Mouse (Mus musculus): ENCODE data around the gene Eif3l.

DNA sequence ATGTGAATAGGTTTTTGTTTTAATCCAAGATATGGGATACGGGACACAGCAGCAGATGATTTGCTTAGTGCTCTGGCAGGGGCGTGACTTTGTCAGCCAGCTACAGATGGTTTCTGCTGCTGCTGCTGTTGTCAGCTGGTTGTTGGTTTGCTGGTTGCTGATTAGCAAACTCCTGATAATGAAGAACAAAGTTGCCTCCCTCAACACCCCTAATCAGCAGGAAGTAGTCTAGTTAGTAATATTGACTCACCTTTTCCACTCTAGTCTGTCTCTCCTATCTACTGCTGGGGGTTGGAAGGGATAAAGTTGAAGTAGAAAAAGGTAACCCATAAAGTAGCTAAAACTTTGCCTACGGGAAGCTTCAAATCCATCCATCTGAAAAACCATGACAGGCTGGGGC, 7.3 kb upstream of the Eif3l start:
- no peak for TF ChIP-seq CTCF (IDR thresholded peaks at IDR 0.05; ENCODE audit: control insufficient read depth, insufficient read depth, low read length)
- no peak for TF ChIP-seq POLR2A (IDR thresholded peaks at IDR 0.05; ENCODE audit: borderline replicate concordance, control insufficient read depth, low read depth, low read length)

Data from bone marrow, adult 2 months (tissue).